Mouse (Mus musculus) midbrain, embryonic 15.5 days (tissue): Measurements from ENCODE around the gene Sugp2. TPM values are rescaled to one million over a fixed set of nuclear protein-coding genes. Genes with fewer than 3 reads are reported as not detected.

Experiments
- ATAC-seq: fragments of 200-750 bp; cut with Nextera tagmentation; replicated peaks from 2 replicates; pipeline ENCODE4 v1.8.0; 2017; ENCODE audit warnings: moderate TSS enrichment
- H3K27ac ChIP-seq: fragments of 300-500 bp; sonication (generic); 2 replicates; pipeline ENCODE4 v1.5.1; 2015; ENCODE audit warnings: mild to moderate bottlenecking, inconsistent platforms
- H3K27me3 ChIP-seq: fragments of 300-500 bp; sonication (generic); replicated peaks from 2 replicates; pipeline ENCODE4 v1.6.1; 2015; ENCODE audit warnings: inconsistent platforms
- H3K36me3 ChIP-seq: fragments of 300-500 bp; sonication (generic); replicated peaks from 2 replicates; pipeline ENCODE4 v1.6.1; 2015; ENCODE audit warnings: inconsistent platforms
- H3K4me1 ChIP-seq: fragments of 300-500 bp; sonication (generic); 2 replicates; pipeline ENCODE4 v1.6.1; 2015; ENCODE audit warnings: inconsistent platforms
- H3K4me2 ChIP-seq: fragments of 300-500 bp; sonication (generic); 2 replicates; pipeline ENCODE4 v1.6.1; 2015; ENCODE audit warnings: inconsistent platforms, mild to moderate bottlenecking, moderate library complexity
- H3K4me3 ChIP-seq: fragments of 300-500 bp; sonication (generic); 2 replicates; pipeline ENCODE4 v1.5.1; 2015; ENCODE audit warnings: mild to moderate bottlenecking, inconsistent platforms
- H3K9ac ChIP-seq: fragments of 300-500 bp; sonication (generic); 2 replicates; pipeline ENCODE4 v1.6.1; 2015; ENCODE audit warnings: mild to moderate bottlenecking, inconsistent platforms
- H3K9me3 ChIP-seq: fragments of 300-500 bp; sonication (generic); 2 replicates; pipeline ENCODE4 v1.6.1; 2016; ENCODE audit warnings: inconsistent platforms
- WGBS: fragments of 180-500 bp; shearing (Covaris S2); methylation state at CpG from one replicate; pipeline ENCODE4 v1.1.7; 2015; ENCODE audit warnings: mixed read lengths; 5-methylcytosine and 5-hydroxymethylcytosine counted together
- polyA plus RNA-seq: library from polyadenylated mRNA; unstranded; fragments of >200 nt; fragmentation: Nextera tagmentation; extraction: Ambion mirVana; gene quantifications from 2 replicates; pipeline ENCODE4 v1.2.1, GENCODE M21; 2015

Gene Sugp2
- polyA plus RNA-seq, 1 experiment from 2014 or later, result 109 TPM

DNA sequence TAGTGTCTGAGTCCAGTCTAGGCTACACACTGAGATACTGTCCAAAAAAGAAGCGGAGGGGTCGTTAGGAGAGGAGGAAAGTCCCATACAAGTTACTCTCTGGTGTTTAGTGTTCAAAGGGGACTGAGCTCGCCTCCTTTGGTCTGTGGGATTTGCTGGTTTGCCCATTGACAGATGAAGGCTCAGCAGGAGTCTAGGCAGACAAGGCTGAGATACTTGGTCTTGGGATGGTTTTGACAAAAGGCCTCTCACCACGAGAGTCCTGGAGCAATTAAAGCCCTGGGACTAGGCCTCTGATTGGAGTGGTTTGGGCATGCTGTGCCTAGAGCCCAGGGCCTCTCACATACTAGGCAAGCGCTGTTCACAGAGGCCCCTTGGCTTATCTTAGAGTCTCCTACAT lies 34.3 kb downstream of the Sugp2 start:
- Histone ChIP-seq H3K9me3 (no peaks in the 10 kb centered on the region), H3K36me3 (peaks cover 16% of the 10 kb centered on the region)

DNA sequence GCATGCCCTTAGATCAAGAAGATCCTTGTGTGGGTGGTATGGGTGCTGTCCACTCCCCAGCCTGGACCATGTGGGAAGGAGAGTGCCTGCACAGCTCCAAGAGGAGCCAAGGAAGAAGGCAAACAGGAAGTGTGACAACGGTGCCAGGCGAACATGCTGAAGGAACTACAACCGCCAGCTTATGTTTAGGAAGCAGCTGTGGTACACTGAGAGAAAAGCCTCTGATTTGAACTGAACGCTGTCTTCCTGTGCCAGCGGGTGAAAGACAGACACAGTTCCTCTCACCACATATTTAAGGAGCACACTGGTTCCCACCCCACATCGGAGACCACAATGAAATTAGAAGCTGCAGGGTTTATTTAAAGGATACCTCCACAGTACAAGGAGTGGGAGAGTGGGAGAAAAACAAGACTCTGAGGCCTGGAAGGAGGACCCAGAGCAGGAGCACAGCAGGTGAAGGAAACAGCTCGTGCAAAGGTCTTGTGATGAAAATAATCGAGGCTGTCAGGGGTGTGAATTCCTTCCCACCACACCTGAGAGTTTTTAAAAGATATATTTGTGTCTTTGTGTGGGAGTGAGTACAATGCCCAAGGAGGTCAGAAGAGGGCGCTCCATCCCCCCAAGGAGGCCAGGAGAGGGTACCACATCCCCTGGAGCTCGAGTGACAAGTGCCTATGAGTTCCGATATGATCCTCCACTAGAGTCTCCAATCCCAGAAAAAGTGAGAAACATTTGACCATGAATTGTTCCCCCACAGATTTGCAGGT lies 35.0 kb downstream of the Sugp2 start:
- Histone ChIP-seq H3K27ac (no peak overlapping the region), H3K4me3 (no peak overlapping the region), H3K9me3 (no peaks in the 10 kb centered on the region), H3K4me2 (no peak overlapping the region), H3K27me3 (no peaks in the 10 kb centered on the region), H3K9ac (no peak overlapping the region), H3K4me1 (no peaks in the 10 kb centered on the region), H3K36me3 (peaks cover 11% of the 10 kb centered on the region)
- 64% methylated on average over 11 of the region's 11 CpGs for WGBS
- ATAC-seq, result no peak

More for the DNA sequence above, 34.3 kb downstream of the Sugp2 start:
- no peak overlapping the region for H3K4me2 ChIP-seq
- WGBS, result 39% methylated on average over 5 of the region's 5 CpGs
- no peaks in the 10 kb centered on the region for H3K27me3 ChIP-seq
- no peak overlapping the region for H3K9ac ChIP-seq
- no peak for ATAC-seq
- H3K27ac ChIP-seq, result no peak overlapping the region
- no peak overlapping the region for H3K4me3 ChIP-seq
- no peaks in the 10 kb centered on the region for H3K4me1 ChIP-seq

DNA sequence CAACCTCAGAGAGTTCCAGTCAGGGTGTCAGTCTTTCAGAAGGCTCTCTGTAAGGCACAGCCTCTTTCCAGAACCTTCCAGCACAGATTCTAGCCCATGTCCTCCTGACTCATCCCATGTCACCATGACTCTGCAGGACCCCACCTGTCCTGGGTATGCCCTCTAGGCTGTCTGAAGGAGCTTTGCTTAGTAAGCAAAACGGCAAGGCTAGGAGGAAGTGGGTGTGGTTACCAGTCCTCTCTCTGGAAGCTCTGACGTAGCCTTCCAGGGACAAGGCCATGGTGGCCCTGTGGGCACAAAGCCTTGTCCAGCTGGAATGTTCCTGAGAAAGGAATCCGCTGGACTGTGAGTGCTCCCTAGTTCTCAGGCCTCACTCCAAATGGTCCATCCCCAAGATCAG lies 38.9 kb downstream of the Sugp2 start:
- Histone ChIP-seq H3K9ac (no peak overlapping the region), H3K4me1 (no peaks in the 10 kb centered on the region), H3K27me3 (no peaks in the 10 kb centered on the region), H3K9me3 (no peaks in the 10 kb centered on the region), H3K4me3 (no peak overlapping the region), H3K27ac (no peak overlapping the region), H3K36me3 (no peaks in the 10 kb centered on the region), H3K4me2 (no peak overlapping the region)
- 72% methylated on average over 3 of the region's 3 CpGs for WGBS
- ATAC-seq, result no peak

DNA sequence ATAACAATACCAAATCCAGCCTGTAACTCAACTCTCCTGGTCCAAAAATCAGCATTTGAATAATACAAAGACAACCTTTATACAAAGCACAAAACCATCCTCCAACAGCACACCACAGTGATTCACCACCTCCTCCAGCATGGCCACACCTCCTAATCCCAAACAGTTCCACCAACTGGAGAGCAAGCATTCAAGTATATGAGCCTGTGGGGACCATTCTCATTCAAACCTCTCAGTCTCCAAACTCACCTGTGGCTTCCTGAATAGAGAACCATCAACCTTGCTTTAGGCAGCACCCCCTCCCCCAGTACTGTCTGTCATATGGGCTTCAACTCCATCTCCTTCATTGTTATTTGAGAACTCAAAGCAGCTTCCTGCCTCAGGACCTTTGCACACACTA lies 40.3 kb downstream of the Sugp2 start:
- no peak overlapping the region for H3K27ac ChIP-seq
- H3K4me3 ChIP-seq, result no peak overlapping the region
- no peaks in the 10 kb centered on the region for H3K36me3 ChIP-seq
- no peak for ATAC-seq
- no peaks in the 10 kb centered on the region for H3K27me3 ChIP-seq
- H3K9me3 ChIP-seq, result no peaks in the 10 kb centered on the region
- H3K4me1 ChIP-seq, result no peaks in the 10 kb centered on the region
- no peak overlapping the region for H3K9ac ChIP-seq
- H3K4me2 ChIP-seq, result no peak overlapping the region

DNA sequence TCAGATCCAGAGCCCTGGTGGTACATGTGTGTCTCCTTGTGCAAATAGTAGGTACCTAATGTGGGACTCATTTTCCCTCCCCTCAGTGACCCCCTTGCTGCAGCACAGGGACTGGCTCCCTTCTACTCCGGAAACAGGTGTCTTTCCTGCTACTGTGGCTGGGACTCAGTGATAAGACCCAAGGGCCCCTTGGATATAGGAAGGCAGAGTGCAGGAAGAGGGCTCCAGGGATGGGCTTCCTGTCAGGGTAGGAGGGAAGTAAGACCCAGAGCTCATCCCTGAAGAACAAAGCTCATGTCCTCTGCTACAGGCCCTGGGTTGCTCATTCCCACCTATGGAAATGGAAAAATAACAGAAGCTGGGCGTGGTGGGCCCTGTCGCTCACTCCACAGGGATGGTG lies 42.5 kb downstream of the Sugp2 start:
- Histone ChIP-seq H3K27ac (no peak overlapping the region), H3K9ac (no peak overlapping the region), H3K36me3 (no peaks in the 10 kb centered on the region), H3K4me3 (no peak overlapping the region), H3K4me2 (no peak overlapping the region), H3K27me3 (no peaks in the 10 kb centered on the region), H3K4me1 (no peaks in the 10 kb centered on the region), H3K9me3 (no peaks in the 10 kb centered on the region)
- 90% methylated on average over 3 of the region's 3 CpGs for WGBS
- ATAC-seq, result no peak

DNA sequence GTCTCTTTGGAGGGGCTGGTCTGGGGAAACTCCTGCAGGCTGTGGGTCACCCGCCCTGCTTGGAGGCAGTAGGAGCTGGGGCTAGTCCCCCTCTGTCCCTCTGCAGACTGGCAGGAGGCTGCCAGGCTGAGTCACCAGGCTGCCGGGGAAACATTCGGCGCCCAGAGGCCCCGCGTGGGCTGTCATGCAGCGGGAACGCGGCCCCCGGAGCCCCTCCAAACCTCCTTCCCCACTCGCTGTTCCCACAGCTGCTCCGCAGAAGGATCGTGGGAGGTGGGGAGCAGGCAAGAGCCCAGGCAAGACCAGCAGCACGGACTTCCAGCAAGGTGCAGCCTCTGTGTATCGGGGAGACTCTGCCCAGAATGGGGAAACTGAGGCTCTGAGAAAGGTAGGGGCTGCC lies 44.1 kb downstream of the Sugp2 start:
- Histone ChIP-seq H3K27ac (no peak overlapping the region), H3K27me3 (no peaks in the 10 kb centered on the region), H3K9ac (no peak overlapping the region), H3K4me1 (peaks cover 6% of the 10 kb centered on the region), H3K4me2 (no peak overlapping the region), H3K9me3 (no peaks in the 10 kb centered on the region), H3K4me3 (no peak overlapping the region), H3K36me3 (no peaks in the 10 kb centered on the region)
- no peak for ATAC-seq
- 63% methylated on average over 15 of the region's 15 CpGs for WGBS

DNA sequence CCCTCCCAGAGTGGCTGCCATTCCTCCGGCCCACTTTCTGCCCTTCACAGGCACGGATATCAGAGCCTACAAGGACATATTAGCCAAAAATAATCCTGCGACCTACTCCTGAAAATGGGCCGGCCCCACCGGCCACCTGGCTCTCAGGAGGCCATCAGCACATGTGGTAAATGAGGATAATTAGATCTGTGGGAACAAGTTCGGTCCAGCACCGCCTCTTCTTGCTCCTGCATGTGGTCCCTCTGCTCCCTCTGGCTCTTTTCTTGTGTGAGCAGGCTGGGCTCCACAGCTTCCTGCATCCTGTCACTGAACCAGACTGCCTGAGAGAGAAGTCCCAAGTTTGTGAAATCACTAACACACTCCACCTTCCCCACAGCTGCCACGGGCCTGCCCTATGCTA lies 45.2 kb downstream of the Sugp2 start:
- 72% methylated on average over 8 of the region's 8 CpGs for WGBS
- Histone ChIP-seq H3K9ac (no peak overlapping the region), H3K36me3 (no peaks in the 10 kb centered on the region), H3K4me3 (no peak overlapping the region), H3K9me3 (no peaks in the 10 kb centered on the region), H3K27ac (no peak overlapping the region), H3K27me3 (no peaks in the 10 kb centered on the region), H3K4me1 (peaks cover 15% of the 10 kb centered on the region), H3K4me2 (no peak overlapping the region)
- ATAC-seq, result no peak

DNA sequence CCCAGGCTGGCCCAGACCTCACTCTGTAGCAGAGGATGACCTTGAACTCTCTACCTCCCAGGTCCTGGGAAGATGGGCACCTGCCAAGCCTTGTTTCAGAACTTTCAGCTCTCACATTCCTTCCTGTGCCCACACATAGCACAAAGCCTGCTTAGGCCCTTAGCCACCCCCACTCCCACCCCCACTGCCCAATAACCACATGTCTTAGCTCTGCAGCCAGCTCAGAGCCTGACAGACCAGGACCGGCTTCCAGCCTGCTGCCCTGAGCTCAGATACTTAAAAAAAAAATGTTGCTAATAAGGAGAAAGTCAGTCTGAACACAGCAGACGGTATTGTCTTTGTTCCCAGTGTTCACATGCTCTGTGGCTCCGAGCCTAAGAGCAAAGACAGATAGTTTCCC lies 47.0 kb downstream of the Sugp2 start:
- Histone ChIP-seq H3K27ac (no peak overlapping the region), H3K4me2 (no peak overlapping the region), H3K4me1 (peaks cover 18% of the 10 kb centered on the region), H3K9ac (no peak overlapping the region), H3K4me3 (no peak overlapping the region), H3K9me3 (no peaks in the 10 kb centered on the region), H3K36me3 (peaks cover 6% of the 10 kb centered on the region; the same call in 1 of the 2 replicates), H3K27me3 (no peaks in the 10 kb centered on the region)
- 40% methylated on average over 3 of the region's 3 CpGs for WGBS
- no peak for ATAC-seq

DNA sequence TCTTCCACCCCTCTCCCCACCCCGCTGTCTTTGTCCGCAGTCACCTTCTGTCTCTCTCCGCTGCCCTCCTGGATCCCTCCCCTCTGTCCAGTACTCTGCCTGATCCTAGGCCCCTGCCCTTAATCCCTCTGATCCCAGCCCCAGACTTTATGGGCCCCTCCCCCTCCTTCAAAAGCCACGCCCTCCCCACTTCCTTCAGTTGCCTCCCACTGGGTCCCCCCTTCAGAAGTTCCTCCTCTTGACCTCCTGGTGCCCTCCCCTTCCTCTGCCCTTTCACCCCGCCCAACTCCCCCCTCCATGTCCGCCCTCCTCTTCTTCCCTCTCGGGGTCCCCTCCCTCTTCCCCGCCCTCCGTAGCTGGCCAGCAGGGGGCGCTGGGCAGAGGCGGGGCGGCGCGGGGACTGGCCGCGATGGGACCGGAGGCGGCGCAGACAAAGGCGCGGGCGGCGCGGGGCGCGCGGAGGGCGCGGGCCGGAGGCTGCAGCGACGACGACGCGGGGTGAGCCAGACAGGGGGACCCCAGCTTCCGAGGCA lies 48.6 kb downstream of the Sugp2 start, which contains the start of gene Homer3:
Gene Homer3 (plus strand): TSS at position 225 of the 533 bp plus-strand sequence.
- Histone ChIP-seq H3K27me3 (no peaks in the 10 kb centered on the region), H3K9me3 (no peaks in the 10 kb centered on the region), H3K27ac (peak within 1 kb of the TSS; percentile 69), H3K4me1 (peaks cover 18% of the 10 kb centered on the region), H3K4me2 (peak within 1 kb of the TSS; percentile 90), H3K9ac (peak within 1 kb of the TSS; percentile 82), H3K36me3 (peaks cover 15% of the 10 kb centered on the region; the same call in 1 of the 2 replicates), H3K4me3 (peak within 1 kb of the TSS; percentile 80)
- ATAC-seq, result peak; percentile 85
- WGBS, result under 1% methylated on average over 36 of the region's 36 CpGs

DNA sequence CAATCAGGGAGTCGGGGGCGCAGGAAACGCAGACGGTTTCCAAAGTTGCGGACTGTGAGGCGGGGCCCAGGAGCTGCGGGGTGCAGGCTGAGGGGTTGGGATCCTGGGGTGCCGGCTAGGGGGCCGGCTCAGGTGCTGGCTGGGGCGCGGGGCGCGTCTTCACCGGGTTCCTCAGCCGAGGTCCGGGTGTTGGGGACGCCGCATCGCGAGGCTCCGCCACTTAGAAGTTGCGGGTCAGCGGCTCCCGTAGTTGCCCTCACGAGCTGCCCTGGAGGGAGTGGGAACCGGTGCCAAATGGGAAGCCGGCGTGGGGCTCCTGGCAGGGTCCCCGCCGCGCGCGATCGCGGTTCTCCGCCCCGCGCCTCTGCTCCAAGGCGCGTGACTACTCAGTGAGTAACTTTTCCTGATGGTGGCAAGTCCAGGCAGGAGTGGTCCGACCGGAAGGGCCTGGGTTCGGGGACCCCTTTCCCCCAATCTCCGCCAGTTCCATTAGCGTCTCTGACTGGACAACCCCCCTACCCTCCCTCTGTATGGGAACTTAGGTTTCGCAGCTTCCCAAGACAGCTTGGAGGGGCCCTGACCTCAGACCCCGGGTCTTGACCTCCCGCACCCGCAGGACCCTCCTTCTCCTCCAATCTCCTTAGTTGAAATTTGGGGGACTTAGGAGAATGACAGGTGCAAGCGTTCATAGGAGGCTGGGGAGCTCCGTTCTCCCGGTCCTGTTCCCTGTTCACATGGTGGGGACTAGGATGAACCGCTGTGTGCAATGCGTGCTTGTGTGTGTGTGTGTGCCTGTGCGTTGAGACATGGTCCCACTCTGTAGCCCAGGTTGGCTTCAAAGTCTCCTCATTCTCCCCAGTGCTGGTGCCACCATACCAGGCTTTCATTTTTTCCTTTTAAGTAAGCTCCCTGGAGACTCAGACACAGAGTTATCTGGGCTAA lies 49.4 kb downstream of the Sugp2 start:
- peak overlapping the region; percentile 80 for H3K4me3 ChIP-seq
- peak; percentile 74 for ATAC-seq
- H3K9me3 ChIP-seq, result no peaks in the 10 kb centered on the region
- H3K4me2 ChIP-seq, result peak overlapping the region; percentile 90
- H3K4me1 ChIP-seq, result peaks cover 18% of the 10 kb centered on the region
- H3K9ac ChIP-seq, result peak overlapping the region; percentile 82
- no peaks in the 10 kb centered on the region for H3K27me3 ChIP-seq
- 1% methylated on average over 55 of the region's 55 CpGs for WGBS
- peaks cover 15% of the 10 kb centered on the region; the same call in 1 of the 2 replicates for H3K36me3 ChIP-seq
- peak overlapping the region; percentile 69 for H3K27ac ChIP-seq

DNA sequence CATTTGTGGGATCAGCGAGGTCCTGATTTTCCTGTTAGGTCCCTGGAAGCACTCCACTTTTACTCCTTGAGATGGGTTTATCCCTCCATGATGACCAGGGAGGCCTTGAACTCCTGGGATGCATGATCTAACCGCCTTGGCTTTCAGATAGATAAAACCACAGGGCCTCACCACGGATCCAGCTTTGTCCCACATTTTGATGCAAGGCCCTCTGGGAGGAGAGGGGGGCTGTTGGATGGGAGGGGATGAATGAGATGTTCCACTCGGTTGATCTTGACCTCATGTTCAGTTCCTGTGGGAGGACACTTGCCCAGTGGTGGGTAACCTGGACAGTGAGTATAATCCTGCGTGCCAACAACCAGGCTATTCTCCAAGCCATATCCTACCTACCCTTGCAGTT lies 50.4 kb downstream of the Sugp2 start:
- ATAC-seq, result no peak

DNA sequence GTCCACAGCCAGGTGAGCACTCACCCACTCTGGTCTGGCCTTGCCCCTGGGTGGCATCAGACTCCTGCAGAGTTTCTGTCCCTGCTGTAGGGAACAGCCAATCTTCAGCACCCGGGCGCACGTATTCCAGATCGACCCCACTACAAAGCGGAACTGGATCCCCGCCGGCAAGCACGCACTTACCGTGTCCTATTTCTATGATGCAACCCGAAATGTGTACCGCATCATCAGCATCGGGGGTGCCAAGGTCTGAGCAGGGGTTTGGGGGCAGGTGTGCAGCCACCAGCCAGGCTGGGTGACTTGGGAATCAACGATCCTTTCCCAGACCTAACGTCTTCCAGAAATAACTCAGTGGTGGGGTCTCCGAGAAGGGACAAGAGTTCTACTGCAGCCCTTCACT lies 51.3 kb downstream of the Sugp2 start:
- no peaks in the 10 kb centered on the region for H3K9me3 ChIP-seq
- no peak overlapping the region for H3K4me2 ChIP-seq
- H3K36me3 ChIP-seq, result peaks cover 15% of the 10 kb centered on the region; the same call in 1 of the 2 replicates
- no peak overlapping the region for H3K9ac ChIP-seq
- no peak for ATAC-seq
- peaks cover 18% of the 10 kb centered on the region for H3K4me1 ChIP-seq
- H3K27me3 ChIP-seq, result no peaks in the 10 kb centered on the region
- H3K4me3 ChIP-seq, result no peak overlapping the region
- 96% methylated on average over 15 of the region's 15 CpGs for WGBS
- H3K27ac ChIP-seq, result no peak overlapping the region

More for the DNA sequence above, 50.4 kb downstream of the Sugp2 start:
- no peak overlapping the region for H3K4me3 ChIP-seq
- H3K9ac ChIP-seq, result no peak overlapping the region
- no peaks in the 10 kb centered on the region for H3K9me3 ChIP-seq
- peaks cover 15% of the 10 kb centered on the region; the same call in 1 of the 2 replicates for H3K36me3 ChIP-seq
- peak overlapping the region; percentile 15; the same call in 1 of the 2 replicates for H3K4me2 ChIP-seq
- no peaks in the 10 kb centered on the region for H3K27me3 ChIP-seq
- peaks cover 18% of the 10 kb centered on the region for H3K4me1 ChIP-seq
- no peak overlapping the region for H3K27ac ChIP-seq
- WGBS, result 60% methylated on average over 5 of the region's 5 CpGs
